Mouse (Mus musculus): Measurements from ENCODE around the gene Nutf2.

DNA sequence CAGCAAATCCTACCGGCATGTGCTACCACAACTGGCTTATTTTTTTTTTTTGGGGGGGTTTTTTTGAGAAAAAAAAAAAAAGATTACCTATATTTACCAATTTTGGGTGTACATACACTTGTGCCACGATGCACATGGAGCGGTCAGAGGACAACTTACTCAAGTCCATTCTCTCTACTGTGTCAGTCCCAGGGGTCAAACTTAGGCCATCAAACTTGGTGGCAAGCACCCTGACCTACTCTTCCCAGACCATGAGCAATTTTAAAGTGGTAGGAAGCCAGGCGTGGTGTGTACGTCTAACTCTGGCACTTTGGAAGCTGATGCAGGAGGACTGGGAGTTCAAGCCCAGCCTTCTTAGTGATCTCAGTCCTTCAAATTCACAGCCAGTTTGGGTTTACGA is 47.1 kb upstream of the Nutf2 start:
- TF ChIP-seq MAX (IDR thresholded peaks at IDR 0.05) (no peak), CTCF (IDR thresholded peaks at IDR 0.05; ENCODE audit: control insufficient read depth, insufficient read depth, insufficient read length) (no peak), MYOG (IDR thresholded peaks at IDR 0.05; ENCODE audit: control insufficient read depth, extremely low read depth, insufficient read length) (no peak)

Measured in C2C12 (cell line).